Mouse (Mus musculus) sigmoid colon, adult 10 weeks (tissue): ENCODE measurements around the gene Klk11. TPM values are rescaled to one million over a fixed set of nuclear protein-coding genes. Genes with fewer than 3 reads are reported as not detected.

ENCODE experiments used
- polyA plus RNA-seq: library from polyadenylated mRNA; stranded (reverse); fragments of 350-450 nt; fragmentation: Illumina TruSeq; extraction: RNeasy Lipid Tissue Mini Kit (QIAGEN cat#74804); gene quantifications from one replicate; pipeline ENCODE4 v1.2.3, GENCODE M21; 2014; ENCODE audit warnings: low read depth, low replicate concordance

Gene Klk11
- not detected for polyA plus RNA-seq

GRCm38 (mm10) chr7:43774364-43774763 is at the start of gene Klk11:
Gene Klk11, plus strand, starts transcription at chr7:43774604.

GRCm38 (mm10) chr7:43768597-43768996 is 5.8 kb upstream of the Klk11 start, which contains the start of gene Klk12:
Gene Klk12, plus strand, starts transcription at chr7:43768897.

GRCm38 (mm10) chr7:43780746-43781145 is 6.3 kb downstream of the Klk11 start, which contains the start of gene Klk10:
Gene Klk10, plus strand, starts transcription at chr7:43781035.

GRCm38 (mm10) chr7:43791591-43791990 is 17.2 kb downstream of the Klk11 start, which contains the start of gene Klk9:
Gene Klk9, plus strand, starts transcription at chr7:43791891.

GRCm38 (mm10) chr7:43797333-43797769 is 22.9 kb downstream of the Klk11 start, which contains the start of gene Klk8:
Gene Klk8, plus strand, starts transcription at chr7:43797577.

GRCm38 (mm10) chr7:43810994-43811393 is 36.6 kb downstream of the Klk11 start, which contains the start of gene Klk7:
Gene Klk7, plus strand, starts transcription at chr7:43811294.

GRCm38 (mm10) chr7:43824199-43824598 is 49.8 kb downstream of the Klk11 start, which contains the start of gene Klk6:
Gene Klk6, plus strand, starts transcription at chr7:43824499.

Other genes with a start within 250 kb of the Klk11 start
- gene Cd33, start 230.2 kb upstream of the Klk11 start, polyA plus RNA-seq: 14.8 TPM
- 1.5 TPM for gene Zfp658, start 212.3 kb upstream of the Klk11 start, polyA plus RNA-seq
- 17.7 TPM for gene Zfp719, start 195.0 kb upstream of the Klk11 start, polyA plus RNA-seq
- not detected for gene Zfp819, start 167.4 kb upstream of the Klk11 start, polyA plus RNA-seq
- 2.9 TPM for gene Ceacam18, start 139.9 kb upstream of the Klk11 start, polyA plus RNA-seq
- 0.54 TPM for gene Siglece, start 114.4 kb upstream of the Klk11 start, polyA plus RNA-seq
- gene Ctu1, start 102.6 kb upstream of the Klk11 start, polyA plus RNA-seq: 2.9 TPM
- gene Klk14, start 84.2 kb upstream of the Klk11 start, polyA plus RNA-seq: not detected
- not detected for gene Klk13, start 62.0 kb upstream of the Klk11 start, polyA plus RNA-seq
- not detected for gene Klk12, start 5.7 kb upstream of the Klk11 start, polyA plus RNA-seq
- gene Klk10, start 6.4 kb downstream of the Klk11 start, polyA plus RNA-seq: not detected
- not detected for gene Klk9, start 17.3 kb downstream of the Klk11 start, polyA plus RNA-seq
- gene Klk8, start 23.0 kb downstream of the Klk11 start, polyA plus RNA-seq: not detected
- not detected for gene Klk7, start 36.7 kb downstream of the Klk11 start, polyA plus RNA-seq
- gene Klk6, start 49.9 kb downstream of the Klk11 start, polyA plus RNA-seq: not detected
- not detected for gene Klk5, start 67.4 kb downstream of the Klk11 start, polyA plus RNA-seq
- not detected for gene Klk4, start 106.6 kb downstream of the Klk11 start, polyA plus RNA-seq
- not detected for gene Klk15, start 159.1 kb downstream of the Klk11 start, polyA plus RNA-seq
- not detected for gene Klk1b8, start 176.1 kb downstream of the Klk11 start, polyA plus RNA-seq
- gene Klk1b1, start 192.1 kb downstream of the Klk11 start, polyA plus RNA-seq: not detected
- not detected for gene Klk1b9, start 201.5 kb downstream of the Klk11 start, polyA plus RNA-seq
- not detected for gene Klk1b11, start 221.3 kb downstream of the Klk11 start, polyA plus RNA-seq
- not detected for gene Klk1b26, start 237.6 kb downstream of the Klk11 start, polyA plus RNA-seq